In genomic region chr1:31379032-31379431, GRCm38 (mm10) we compare ENCODE assay signal across 19 mouse cellular contexts.
DNase-seq lines count a peak whose midpoint lies in the region; ATAC-seq and TF ChIP-seq lines count a peak whose summit lies in the region.
"Had no signal": no experiment of that assay in that cellular context is flagged by ENCODE, and none has a peak within 500 bp of the region (broad histone marks: within the 10 kb centered on the region; RNA-seq: fewer than 3 reads in every experiment).

No protein-coding gene starts in this region.

- no peak overlapping the region for H3K4me2 ChIP-seq in embryonic facial prominence, embryonic 11.5 days (ENCODE audit: low read depth, low read length)
- H3K4me2 ChIP-seq: hindbrain, embryonic 13.5 days; liver, embryonic 12.5 days had no signal

- WGBS in embryonic facial prominence, embryonic 11.5 days = 53% methylated on average over 2 of the region's 2 CpGs
- WGBS in embryonic facial prominence, embryonic 10.5 days = 63% methylated on average over 2 of the region's 2 CpGs

- H3K9me3 ChIP-seq in embryonic facial prominence, embryonic 11.5 days (replicated peaks; ENCODE audit: control insufficient read depth, low read length) = no peaks in the 10 kb centered on the region
- no peaks in the 10 kb centered on the region for H3K9me3 ChIP-seq in embryonic facial prominence, embryonic 10.5 days
- H3K9me3 ChIP-seq: G1E; hindbrain, embryonic 13.5 days; liver, embryonic 12.5 days; midbrain, embryonic 10.5 days had no signal

- no peaks in the 10 kb centered on the region for H3K36me3 ChIP-seq in embryonic facial prominence, embryonic 11.5 days (replicated peaks; ENCODE audit: control insufficient read depth, insufficient read depth, low read depth, low read length)
- no peaks in the 10 kb centered on the region for H3K36me3 ChIP-seq in embryonic facial prominence, embryonic 10.5 days (replicated peaks)
- H3K36me3 ChIP-seq: G1E; hindbrain, embryonic 13.5 days; liver, embryonic 12.5 days; midbrain, embryonic 10.5 days had no signal

- intact Hi-C loops in left cerebral cortex, adult 2 months (cut with DNase I) = no loop called here

- no peak overlapping the region for H3K9ac ChIP-seq in embryonic facial prominence, embryonic 11.5 days (replicated peaks; ENCODE audit: low read length)
- H3K9ac ChIP-seq: hindbrain, embryonic 13.5 days; liver, embryonic 12.5 days had no signal

- TF ChIP-seq CTCF in left cerebral cortex, adult 2 months (IDR thresholded peaks at IDR 0.05) = peak; percentile 15

- DNase-seq in embryonic facial prominence, embryonic 11.5 days (ENCODE audit: low spot score) = peak; percentile 3
- no peak for DNase-seq in embryonic facial prominence, embryonic 10.5 days (ENCODE audit: low spot score)
- DNase-seq in left cerebral cortex, adult 2 months (ENCODE audit: extremely low spot score in 1 of 2, low spot score in 2 of 2) = no peak
- DNase-seq in left cerebral cortex, adult 11 months (ENCODE audit: low spot score) = no peak
- peak; percentile 3 for DNase-seq in Muller cell, postnatal 12 days (ENCODE audit: inconsistent ontology term)
- DNase-seq in right cerebral cortex, postnatal 10 days (ENCODE audit: low spot score in 2 of 2) = no peak
- DNase-seq: adrenal gland, postnatal 25 days; cerebellum, postnatal 36 days; heart, postnatal 10 days; kidney, adult 18-20 months; kidney, postnatal 4 days; lung, postnatal 14 days; right cerebral cortex, postnatal 25 days had no signal

- H3K27me3 ChIP-seq in embryonic facial prominence, embryonic 11.5 days (ENCODE audit: control insufficient read depth, insufficient read depth, low read length) = no peaks in the 10 kb centered on the region
- H3K27me3 ChIP-seq in embryonic facial prominence, embryonic 10.5 days (replicated peaks; ENCODE audit: low read depth, poor library complexity, severe bottlenecking) = no peaks in the 10 kb centered on the region
- H3K27me3 ChIP-seq: hindbrain, embryonic 13.5 days; liver, embryonic 12.5 days had no signal

- no peak for ATAC-seq in embryonic facial prominence, embryonic 11.5 days (replicated peaks; ENCODE audit: insufficient number of reproducible peaks, low FRiP score, low TSS enrichment, low read depth)
- ATAC-seq in megakaryocyte progenitor cell, adult 5-6 weeks (replicated peaks; ENCODE audit: poor library complexity) = peak; percentile 48
- ATAC-seq in monocyte, adult 5-6 weeks (replicated peaks; ENCODE audit: insufficient number of reproducible peaks, low FRiP score, low TSS enrichment, poor library complexity, severe bottlenecking) = no peak
- ATAC-seq: liver, embryonic 12.5 days had no signal

- H3K4me1 ChIP-seq in embryonic facial prominence, embryonic 11.5 days (ENCODE audit: control insufficient read depth, insufficient read depth, low read length) = no peaks in the 10 kb centered on the region
- no peaks in the 10 kb centered on the region for H3K4me1 ChIP-seq in embryonic facial prominence, embryonic 10.5 days
- H3K4me1 ChIP-seq: hindbrain, embryonic 13.5 days; liver, embryonic 12.5 days; midbrain, embryonic 10.5 days had no signal

- H3K27ac ChIP-seq in embryonic facial prominence, embryonic 11.5 days (replicated peaks; ENCODE audit: low read depth, low read length) = no peak overlapping the region
- no peak overlapping the region for H3K27ac ChIP-seq in embryonic facial prominence, embryonic 10.5 days (replicated peaks)
- H3K27ac ChIP-seq in left cerebral cortex, adult 2 months = no peak overlapping the region
- H3K27ac ChIP-seq: hindbrain, embryonic 13.5 days; liver, embryonic 12.5 days; midbrain, embryonic 10.5 days had no signal

- H3K4me3 ChIP-seq in embryonic facial prominence, embryonic 11.5 days (ENCODE audit: low read depth, low read length) = no peak overlapping the region
- H3K4me3 ChIP-seq in embryonic facial prominence, embryonic 10.5 days = no peak overlapping the region
- H3K4me3 ChIP-seq in left cerebral cortex, adult 2 months = no peak overlapping the region
- H3K4me3 ChIP-seq: hindbrain, embryonic 13.5 days; liver, embryonic 12.5 days; midbrain, embryonic 10.5 days had no signal

Comparison
In these comparisons a context has a peak if more than half of its experiments do, and no peak if none do; other contexts are left out.
1. DNase-seq: peak in embryonic facial prominence, embryonic 11.5 days (single experiment) and Muller cell, postnatal 12 days (single experiment); none in embryonic facial prominence, embryonic 10.5 days (single experiment), left cerebral cortex, adult 2 months (0 of 2), left cerebral cortex, adult 11 months (single experiment) and right cerebral cortex, postnatal 10 days (0 of 2).